Mouse (Mus musculus) intestine, embryonic 16.5 days (tissue): ENCODE results near the gene Aggf1. TPM values are rescaled to one million over a fixed set of nuclear protein-coding genes. Genes with fewer than 3 reads are reported as not detected.
"Not testable (repeated sequence)": the region's sequence is repeated elsewhere in the genome, so short reads cannot be mapped to it uniquely, and the experiment has no call there.

Experiments used
- ATAC-seq: fragments of 200-750 bp; cut with Nextera tagmentation; 2 replicates; pipeline ENCODE4 v1.8.0; 2017; ENCODE audit warnings: moderate TSS enrichment, moderate library complexity
- H3K27ac ChIP-seq: fragments of 300-500 bp; sonication (generic); 2 replicates; pipeline ENCODE4 v1.5.1; 2014; ENCODE audit warnings: mild to moderate bottlenecking, low read length
- H3K27me3 ChIP-seq: fragments of 300-500 bp; sonication (generic); replicated peaks from 2 replicates; pipeline ENCODE4 v1.6.1; 2014; ENCODE audit warnings: low read length, control low read depth, mixed read lengths; ENCODE audit not compliant: control insufficient read depth, insufficient read depth
- H3K36me3 ChIP-seq: fragments of 300-500 bp; sonication (generic); 2 replicates; pipeline ENCODE4 v1.6.1; 2014; ENCODE audit warnings: low read length, control low read depth; ENCODE audit not compliant: control insufficient read depth, insufficient read depth
- H3K4me1 ChIP-seq: fragments of 300-500 bp; sonication (generic); 2 replicates; pipeline ENCODE4 v1.6.1; 2014; ENCODE audit warnings: low read length, control low read depth, mixed read lengths; ENCODE audit not compliant: control insufficient read depth, insufficient read depth
- H3K4me2 ChIP-seq: fragments of 300-500 bp; sonication (generic); 2 replicates; pipeline ENCODE4 v1.6.1; 2014; ENCODE audit warnings: low read depth, low read length, control low read depth
- H3K4me3 ChIP-seq: fragments of 300-500 bp; sonication (generic); 2 replicates; pipeline ENCODE4 v1.5.1; 2014; ENCODE audit warnings: mild to moderate bottlenecking, low read length
- H3K9ac ChIP-seq: fragments of 300-500 bp; sonication (generic); 2 replicates; pipeline ENCODE4 v1.6.1; 2014; ENCODE audit warnings: low read depth, low read length
- H3K9me3 ChIP-seq: fragments of 300-500 bp; sonication (generic); 2 replicates; pipeline ENCODE4 v1.6.1; 2016; ENCODE audit warnings: low read length, control low read depth; ENCODE audit not compliant: control insufficient read depth
- WGBS: fragments of 180-500 bp; shearing (Covaris S2); extraction: QIAGEN DNeasy Blood & Tissue Kit; methylation state at CpG from one replicate; pipeline ENCODE4 v1.1.7; 2014; 5-methylcytosine and 5-hydroxymethylcytosine counted together
- polyA plus RNA-seq: library from polyadenylated mRNA; unstranded; fragments of >200 nt; fragmentation: Nextera tagmentation; extraction: Ambion mirVana; gene quantifications from 2 replicates; pipeline ENCODE4 v1.2.1, GENCODE M21; 2015

Aggf1 gene
- polyA plus RNA-seq, 1 experiment from 2014 or later, result 22.8 TPM

DNA sequence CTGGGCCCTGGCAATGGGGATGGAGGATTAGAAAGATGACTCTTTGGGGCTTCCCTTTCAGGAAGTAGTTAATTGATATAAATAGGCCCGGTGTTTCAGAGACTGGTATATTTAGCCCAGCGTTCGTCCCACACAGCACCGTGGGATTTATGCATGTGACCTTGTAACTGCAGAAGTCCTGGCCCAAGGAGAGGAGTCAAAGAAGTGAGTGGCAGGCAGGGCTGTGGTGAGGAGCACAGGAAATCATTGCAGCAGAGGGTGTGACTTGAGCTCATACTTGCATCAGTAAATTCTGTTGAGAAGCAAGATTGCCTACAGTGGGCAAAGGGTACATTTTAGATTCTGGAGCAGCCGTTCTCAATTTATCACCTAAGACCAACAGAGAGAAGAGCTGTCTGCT, 7.3 kb upstream of the Aggf1 start:
- Histone ChIP-seq H3K9me3 (no peaks in the 10 kb centered on the region), H3K9ac (no peak overlapping the region), H3K4me2 (no peak overlapping the region), H3K4me3 (no peak overlapping the region), H3K4me1 (no peaks in the 10 kb centered on the region), H3K27ac (no peak overlapping the region), H3K36me3 (no peaks in the 10 kb centered on the region), H3K27me3 (no peaks in the 10 kb centered on the region)
- 59% methylated on average over 5 of the region's 5 CpGs for WGBS
- no peak for ATAC-seq

DNA sequence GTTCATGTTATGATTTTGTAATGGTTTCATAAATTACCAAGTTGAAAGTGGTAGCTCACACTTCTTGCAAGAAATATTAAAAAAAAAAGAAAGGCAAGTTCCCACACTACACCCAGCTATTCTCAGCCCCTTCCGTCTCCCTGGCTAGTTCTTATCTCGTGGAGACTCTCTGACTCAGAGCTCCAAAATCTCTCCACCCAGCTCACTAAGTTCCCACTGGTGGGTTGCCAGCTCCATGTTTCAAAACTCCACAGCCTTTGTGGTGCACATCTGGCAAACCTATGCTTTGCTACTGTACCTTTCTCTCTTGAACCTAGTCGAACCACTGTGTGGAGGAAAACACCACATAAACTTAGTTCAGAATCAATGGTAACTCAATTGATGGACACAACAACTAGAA, 3.5 kb upstream of the Aggf1 start:
- Histone ChIP-seq H3K27me3 (no peaks in the 10 kb centered on the region), H3K4me3 (no peak overlapping the region), H3K36me3 (no peaks in the 10 kb centered on the region), H3K4me2 (no peak overlapping the region), H3K9ac (no peak overlapping the region), H3K9me3 (no peaks in the 10 kb centered on the region), H3K27ac (no peak overlapping the region), H3K4me1 (peaks cover 7% of the 10 kb centered on the region)
- no peak for ATAC-seq
- whole genome bisulfite sequencing, result 83% methylated on average over 3 of the region's 3 CpGs

GRCm38 (mm10) chr13:95376689-95377289, 1.6 kb upstream of the Aggf1 start:
- not testable (repeated sequence) for H3K27me3 ChIP-seq, H3K4me2 ChIP-seq, H3K4me3 ChIP-seq, H3K9me3 ChIP-seq, H3K36me3 ChIP-seq, ATAC-seq, H3K9ac ChIP-seq, H3K27ac ChIP-seq
- peaks cover 11% of the 10 kb centered on the region for H3K4me1 ChIP-seq
- WGBS, result 96% methylated on average over 11 of the region's 11 CpGs

GRCm38 (mm10) chr13:95375554-95375914, 382 bp upstream of the Aggf1 start:
- H3K9ac ChIP-seq, result peak overlapping the region; percentile 82
- H3K36me3 ChIP-seq, result 0 out of 2 replicates have a peak, but pooled peaks cover 2% of the 10 kb centered on the region
- peak; percentile 30 for ATAC-seq
- no peaks in the 10 kb centered on the region for H3K9me3 ChIP-seq
- H3K4me2 ChIP-seq, result peak overlapping the region; percentile 61
- no peaks in the 10 kb centered on the region for H3K27me3 ChIP-seq
- peak overlapping the region; percentile 74 for H3K4me3 ChIP-seq
- no peak overlapping the region; the same call in 1 of the 2 replicates for H3K27ac ChIP-seq
- WGBS, result 22% methylated on average over 6 of the region's 6 CpGs
- H3K4me1 ChIP-seq, result peaks cover 11% of the 10 kb centered on the region

DNA sequence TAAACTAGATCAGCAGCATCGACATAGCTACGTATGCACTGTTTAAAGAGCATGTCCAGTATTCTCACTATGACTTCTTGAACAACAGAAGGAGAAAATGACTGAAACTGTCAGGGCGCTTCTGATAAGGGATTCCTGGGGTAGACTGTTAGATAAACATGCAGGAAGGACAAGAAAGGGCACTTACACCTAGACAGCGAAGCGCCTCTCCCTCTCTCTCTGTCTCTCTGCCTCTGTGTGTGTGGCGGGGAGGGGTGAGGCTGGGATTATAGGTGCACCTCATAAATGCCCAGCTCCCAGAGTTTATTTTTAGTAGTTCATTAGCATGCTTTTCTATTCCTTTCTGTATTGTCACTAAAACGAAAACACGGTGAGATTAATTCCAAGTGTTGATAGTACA, 8.8 kb downstream of the Aggf1 start:
- H3K36me3 ChIP-seq, result peaks cover 23% of the 10 kb centered on the region
- 86% methylated on average over 8 of the region's 8 CpGs for WGBS

GRCm38 (mm10) chr13:95363440-95363839, 11.7 kb downstream of the Aggf1 start:
- Histone ChIP-seq H3K9ac (no peak overlapping the region), H3K36me3 (peaks cover 17% of the 10 kb centered on the region), H3K4me2 (no peak overlapping the region), H3K4me3 (no peak overlapping the region), H3K4me1 (no peaks in the 10 kb centered on the region), H3K27me3 (no peaks in the 10 kb centered on the region), H3K9me3 (no peaks in the 10 kb centered on the region), H3K27ac (no peak overlapping the region)
- no peak for ATAC-seq
- WGBS, result 73% methylated on average over 4 of the region's 4 CpGs

More for the DNA sequence above, 8.8 kb downstream of the Aggf1 start:
- Histone ChIP-seq H3K27ac (no peak overlapping the region), H3K9me3 (no peaks in the 10 kb centered on the region), H3K27me3 (no peaks in the 10 kb centered on the region), H3K4me3 (no peak overlapping the region), H3K9ac (no peak overlapping the region), H3K4me2 (no peak overlapping the region), H3K4me1 (no peaks in the 10 kb centered on the region)
- no peak for ATAC-seq

DNA sequence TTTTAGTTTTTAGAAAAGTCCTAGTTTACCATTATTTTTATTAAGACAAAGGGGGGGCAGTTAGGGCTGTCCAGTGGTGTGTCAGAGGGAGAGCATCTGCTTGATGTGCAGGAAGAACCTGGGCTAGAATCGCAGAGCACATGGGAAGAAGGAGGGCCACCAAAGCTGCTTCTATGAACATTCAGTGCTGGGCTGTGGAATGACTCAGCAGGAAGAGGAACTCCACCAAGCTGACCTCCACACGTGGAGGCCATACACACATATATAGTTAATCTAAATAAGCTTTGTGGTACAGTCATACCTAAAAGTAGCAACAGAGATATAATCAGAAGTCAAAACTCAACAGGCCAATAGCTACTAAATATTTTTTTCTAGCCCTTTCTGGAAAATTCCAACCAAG, 16.9 kb downstream of the Aggf1 start:
- no peak for ATAC-seq
- Histone ChIP-seq H3K4me1 (no peaks in the 10 kb centered on the region), H3K9me3 (no peaks in the 10 kb centered on the region), H3K36me3 (peaks cover 17% of the 10 kb centered on the region; the same call in 1 of the 2 replicates), H3K4me2 (no peak overlapping the region), H3K27me3 (no peaks in the 10 kb centered on the region), H3K9ac (no peak overlapping the region), H3K27ac (no peak overlapping the region), H3K4me3 (no peak overlapping the region)
- 90% methylated on average over 2 of the region's 2 CpGs for WGBS

- 90% methylated on average over 3 of the region's 3 CpGs for WGBS
- Histone ChIP-seq H3K36me3 (peaks cover 13% of the 10 kb centered on the region), H3K4me3 (no peak overlapping the region), H3K4me2 (no peak overlapping the region), H3K27ac (no peak overlapping the region), H3K9me3 (no peaks in the 10 kb centered on the region), H3K4me1 (no peaks in the 10 kb centered on the region), H3K27me3 (no peaks in the 10 kb centered on the region), H3K9ac (no peak overlapping the region)
- ATAC-seq, result no peak
Measured at GRCm38 (mm10) chr13:95348476-95348875, 26.7 kb downstream of the Aggf1 start.

DNA sequence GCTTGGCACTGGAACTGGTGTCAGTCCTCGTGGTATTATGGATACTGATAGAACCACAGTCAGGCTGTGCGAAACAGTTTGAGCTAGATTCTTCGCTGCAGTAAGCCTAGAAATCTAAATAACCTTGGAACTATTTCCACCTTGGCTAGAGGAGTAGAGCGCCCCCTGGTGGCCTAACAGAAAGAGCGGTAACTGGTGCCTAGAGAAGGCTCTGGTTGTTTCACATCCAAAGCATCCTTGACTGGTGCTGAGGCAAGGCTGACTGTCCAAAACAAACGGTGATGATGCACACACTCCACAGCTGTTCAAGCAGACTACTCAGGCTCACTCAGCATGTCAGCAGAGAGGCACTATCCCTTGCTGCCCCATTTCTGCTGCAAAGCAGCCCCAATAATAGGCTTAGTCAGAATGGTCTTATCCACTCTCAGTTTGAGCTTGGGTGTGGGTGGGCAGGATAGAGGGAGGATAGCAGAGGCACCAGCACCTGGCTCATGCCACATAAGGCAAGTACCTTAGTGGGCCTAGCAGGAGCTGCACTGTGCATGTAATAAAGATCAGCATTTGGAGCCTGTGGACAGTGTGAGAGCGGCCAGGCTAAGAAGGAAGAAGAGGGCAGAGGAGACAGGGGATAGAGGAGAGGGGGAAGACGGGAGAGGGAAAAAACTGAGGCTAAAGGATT, 28.0 kb downstream of the Aggf1 start:
- no peaks in the 10 kb centered on the region for H3K9me3 ChIP-seq
- WGBS, result 31% methylated on average over 8 of the region's 8 CpGs
- H3K4me2 ChIP-seq, result no peak overlapping the region
- no peak overlapping the region for H3K9ac ChIP-seq
- H3K4me3 ChIP-seq, result no peak overlapping the region
- peak; percentile 65 for ATAC-seq
- no peaks in the 10 kb centered on the region for H3K4me1 ChIP-seq
- no peak overlapping the region for H3K27ac ChIP-seq
- H3K27me3 ChIP-seq, result no peaks in the 10 kb centered on the region
- peaks cover 13% of the 10 kb centered on the region for H3K36me3 ChIP-seq
